Mouse (Mus musculus): ENCODE measurements around the gene Slc15a2. TPM values are rescaled to one million over a fixed set of nuclear protein-coding genes. Genes with fewer than 3 reads are reported as not detected.

Slc15a2 gene
- polyA plus RNA-seq, 1 experiment: 7.1 TPM

- 25% methylated on average over 13 of the region's 13 CpGs for WGBS
- no peaks in the 10 kb centered on the region for H3K4me1 ChIP-seq (replicated peaks; ENCODE audit: control insufficient read depth, insufficient read depth, low read length)
- no peaks in the 10 kb centered on the region for H3K36me3 ChIP-seq (ENCODE audit: control insufficient read depth, insufficient read depth, low read length)
- no peak for DNase-seq
- no peak overlapping the region for H3K4me3 ChIP-seq (ENCODE audit: control insufficient read depth, insufficient read depth, low read length)
- TF ChIP-seq CTCF (IDR thresholded peaks at IDR 0.05; ENCODE audit: borderline replicate concordance, control insufficient read depth, extremely low read depth, insufficient read depth, low read length, poor library complexity): no peak
- TF ChIP-seq POLR2A (IDR thresholded peaks at IDR 0.05; ENCODE audit: control insufficient read depth, extremely low read depth, insufficient read depth, low read length, poor library complexity): no peak
- no peaks in the 10 kb centered on the region for H3K27me3 ChIP-seq (ENCODE audit: control insufficient read depth, insufficient read depth, low read length)
- H3K27ac ChIP-seq (ENCODE audit: control insufficient read depth, insufficient read depth, low read length): no peak overlapping the region
Measured at GRCm38 (mm10) chr16:36720194-36721055, 64.3 kb downstream of the Slc15a2 start.

GRCm38 (mm10) chr16:36718637-36719036 is 66.1 kb downstream of the Slc15a2 start:
- no peak for DNase-seq
- Histone ChIP-seq H3K27me3 (ENCODE audit: control insufficient read depth, insufficient read depth, low read length) (no peaks in the 10 kb centered on the region), H3K36me3 (ENCODE audit: control insufficient read depth, insufficient read depth, low read length) (no peaks in the 10 kb centered on the region), H3K4me1 (replicated peaks; ENCODE audit: control insufficient read depth, insufficient read depth, low read length) (no peaks in the 10 kb centered on the region), H3K27ac (ENCODE audit: control insufficient read depth, insufficient read depth, low read length) (no peak overlapping the region), H3K4me3 (ENCODE audit: control insufficient read depth, insufficient read depth, low read length) (no peak overlapping the region)
- TF ChIP-seq POLR2A (IDR thresholded peaks at IDR 0.05; ENCODE audit: control insufficient read depth, extremely low read depth, insufficient read depth, low read length, poor library complexity): no peak
- TF ChIP-seq CTCF (IDR thresholded peaks at IDR 0.05; ENCODE audit: borderline replicate concordance, control insufficient read depth, extremely low read depth, insufficient read depth, low read length, poor library complexity): no peak

- TF ChIP-seq CTCF (IDR thresholded peaks at IDR 0.05; ENCODE audit: borderline replicate concordance, control insufficient read depth, extremely low read depth, insufficient read depth, low read length, poor library complexity) (no peak), POLR2A (IDR thresholded peaks at IDR 0.05; ENCODE audit: control insufficient read depth, extremely low read depth, insufficient read depth, low read length, poor library complexity) (no peak)
- H3K4me1 ChIP-seq (replicated peaks; ENCODE audit: control insufficient read depth, insufficient read depth, low read length): no peaks in the 10 kb centered on the region
- no peak overlapping the region for H3K27ac ChIP-seq (ENCODE audit: control insufficient read depth, insufficient read depth, low read length)
- H3K36me3 ChIP-seq (ENCODE audit: control insufficient read depth, insufficient read depth, low read length): no peaks in the 10 kb centered on the region
- H3K27me3 ChIP-seq (ENCODE audit: control insufficient read depth, insufficient read depth, low read length): no peaks in the 10 kb centered on the region
- no peak for DNase-seq
- H3K4me3 ChIP-seq (ENCODE audit: control insufficient read depth, insufficient read depth, low read length): no peak overlapping the region
- 49% methylated on average over 4 of the region's 4 CpGs for WGBS
Measured at GRCm38 (mm10) chr16:36717481-36717880, 67.3 kb downstream of the Slc15a2 start.

GRCm38 (mm10) chr16:36711760-36712159 is 73.0 kb downstream of the Slc15a2 start:
- Histone ChIP-seq H3K4me3 (ENCODE audit: control insufficient read depth, insufficient read depth, low read length) (no peak overlapping the region), H3K27me3 (ENCODE audit: control insufficient read depth, insufficient read depth, low read length) (no peaks in the 10 kb centered on the region), H3K27ac (ENCODE audit: control insufficient read depth, insufficient read depth, low read length) (no peak overlapping the region), H3K36me3 (ENCODE audit: control insufficient read depth, insufficient read depth, low read length) (no peaks in the 10 kb centered on the region), H3K4me1 (replicated peaks; ENCODE audit: control insufficient read depth, insufficient read depth, low read length) (peaks cover 3% of the 10 kb centered on the region; the same call in 1 of the 2 replicates)
- no peak for DNase-seq
- WGBS: 33% methylated on average over 12 of the region's 12 CpGs
- TF ChIP-seq CTCF (IDR thresholded peaks at IDR 0.05; ENCODE audit: borderline replicate concordance, control insufficient read depth, extremely low read depth, insufficient read depth, low read length, poor library complexity) (no peak), POLR2A (IDR thresholded peaks at IDR 0.05; ENCODE audit: control insufficient read depth, extremely low read depth, insufficient read depth, low read length, poor library complexity) (no peak)

GRCm38 (mm10) chr16:36710794-36711193 is 74.0 kb downstream of the Slc15a2 start:
- no peak for TF ChIP-seq CTCF (IDR thresholded peaks at IDR 0.05; ENCODE audit: borderline replicate concordance, control insufficient read depth, extremely low read depth, insufficient read depth, low read length, poor library complexity)
- no peak for TF ChIP-seq POLR2A (IDR thresholded peaks at IDR 0.05; ENCODE audit: control insufficient read depth, extremely low read depth, insufficient read depth, low read length, poor library complexity)
- WGBS: 93% methylated on average over 2 of the region's 2 CpGs
- Histone ChIP-seq H3K4me1 (replicated peaks; ENCODE audit: control insufficient read depth, insufficient read depth, low read length) (peaks cover 3% of the 10 kb centered on the region; the same call in 1 of the 2 replicates), H3K27ac (ENCODE audit: control insufficient read depth, insufficient read depth, low read length) (no peak overlapping the region), H3K27me3 (ENCODE audit: control insufficient read depth, insufficient read depth, low read length) (no peaks in the 10 kb centered on the region), H3K4me3 (ENCODE audit: control insufficient read depth, insufficient read depth, low read length) (no peak overlapping the region), H3K36me3 (ENCODE audit: control insufficient read depth, insufficient read depth, low read length) (no peaks in the 10 kb centered on the region)
- no peak for DNase-seq

GRCm38 (mm10) chr16:36709405-36709804 is 75.4 kb downstream of the Slc15a2 start:
- WGBS: 19% methylated on average over 17 of the region's 17 CpGs
- no peak for TF ChIP-seq CTCF (IDR thresholded peaks at IDR 0.05; ENCODE audit: borderline replicate concordance, control insufficient read depth, extremely low read depth, insufficient read depth, low read length, poor library complexity)
- no peak overlapping the region for H3K27ac ChIP-seq (ENCODE audit: control insufficient read depth, insufficient read depth, low read length)
- no peak overlapping the region for H3K4me3 ChIP-seq (ENCODE audit: control insufficient read depth, insufficient read depth, low read length)
- DNase-seq: no peak
- no peaks in the 10 kb centered on the region for H3K36me3 ChIP-seq (ENCODE audit: control insufficient read depth, insufficient read depth, low read length)
- H3K4me1 ChIP-seq (replicated peaks; ENCODE audit: control insufficient read depth, insufficient read depth, low read length): peaks cover 3% of the 10 kb centered on the region; the same call in 1 of the 2 replicates
- H3K27me3 ChIP-seq (ENCODE audit: control insufficient read depth, insufficient read depth, low read length): no peaks in the 10 kb centered on the region

Data from thymus, adult 2 months (tissue).